Mouse (Mus musculus): ENCODE data around the gene Net1.
"Not testable (repeated sequence)": the region's sequence is repeated elsewhere in the genome, so short reads cannot be mapped to it uniquely, and the experiment has no call there.

Gene Net1

DNA sequence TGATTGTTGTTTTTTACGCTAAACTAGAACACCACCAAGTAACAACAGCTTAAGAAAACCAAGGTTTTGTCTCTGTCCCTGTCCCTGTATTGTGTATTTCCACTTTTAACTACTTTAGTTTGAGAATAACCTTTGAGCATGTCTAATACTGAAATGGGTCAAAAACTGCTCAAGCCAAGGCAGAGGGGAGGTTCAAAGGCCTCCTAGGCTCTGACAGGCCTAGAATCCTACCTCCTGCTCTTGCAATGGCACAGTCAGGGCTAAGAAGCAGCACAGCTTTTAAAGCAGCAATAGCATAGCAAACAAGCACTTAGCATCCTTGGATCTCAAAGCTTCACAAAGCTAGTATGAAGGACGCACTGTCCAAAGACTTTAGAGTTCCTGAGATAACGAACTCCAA is 28.9 kb downstream of the Net1 start:
- DNase-seq: no peak

GRCm38 (mm10) chr13:3886663-3887062 is 31.4 kb downstream of the Net1 start:
- DNase-seq: no peak

GRCm38 (mm10) chr13:3877679-3878220 is 40.3 kb downstream of the Net1 start:
- DNase-seq: no peak

- DNase-seq: no peak
Measured at GRCm38 (mm10) chr13:3877185-3877584, 40.8 kb downstream of the Net1 start.

GRCm38 (mm10) chr13:3876448-3876847 is 41.6 kb downstream of the Net1 start:
- no peak for DNase-seq

DNA sequence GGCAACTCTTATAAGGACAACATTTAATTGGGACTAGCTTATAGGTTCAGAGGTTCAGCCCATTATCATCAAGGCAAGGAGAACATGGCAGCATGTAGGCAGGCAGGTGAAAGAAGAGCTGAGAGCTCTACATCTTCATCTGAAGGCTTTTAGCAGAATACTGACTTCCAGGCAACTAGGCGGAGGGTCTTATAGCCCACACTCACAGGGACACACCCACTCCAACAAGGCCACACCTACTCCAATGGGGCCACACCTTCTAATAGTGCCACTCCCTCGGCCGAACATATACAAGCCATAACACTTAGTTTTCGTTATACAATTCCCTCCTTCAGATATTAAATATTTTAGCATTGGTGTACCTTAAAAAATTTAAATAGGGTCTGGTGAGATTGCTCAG is 45.2 kb downstream of the Net1 start:
- DNase-seq: no peak

GRCm38 (mm10) chr13:3869901-3870300 is 48.1 kb downstream of the Net1 start:
- DNase-seq: no peak

GRCm38 (mm10) chr13:3867158-3867557 is 50.9 kb downstream of the Net1 start:
- DNase-seq: no peak

GRCm38 (mm10) chr13:3866355-3867052 is 51.5 kb downstream of the Net1 start:
- no peak for DNase-seq

DNA sequence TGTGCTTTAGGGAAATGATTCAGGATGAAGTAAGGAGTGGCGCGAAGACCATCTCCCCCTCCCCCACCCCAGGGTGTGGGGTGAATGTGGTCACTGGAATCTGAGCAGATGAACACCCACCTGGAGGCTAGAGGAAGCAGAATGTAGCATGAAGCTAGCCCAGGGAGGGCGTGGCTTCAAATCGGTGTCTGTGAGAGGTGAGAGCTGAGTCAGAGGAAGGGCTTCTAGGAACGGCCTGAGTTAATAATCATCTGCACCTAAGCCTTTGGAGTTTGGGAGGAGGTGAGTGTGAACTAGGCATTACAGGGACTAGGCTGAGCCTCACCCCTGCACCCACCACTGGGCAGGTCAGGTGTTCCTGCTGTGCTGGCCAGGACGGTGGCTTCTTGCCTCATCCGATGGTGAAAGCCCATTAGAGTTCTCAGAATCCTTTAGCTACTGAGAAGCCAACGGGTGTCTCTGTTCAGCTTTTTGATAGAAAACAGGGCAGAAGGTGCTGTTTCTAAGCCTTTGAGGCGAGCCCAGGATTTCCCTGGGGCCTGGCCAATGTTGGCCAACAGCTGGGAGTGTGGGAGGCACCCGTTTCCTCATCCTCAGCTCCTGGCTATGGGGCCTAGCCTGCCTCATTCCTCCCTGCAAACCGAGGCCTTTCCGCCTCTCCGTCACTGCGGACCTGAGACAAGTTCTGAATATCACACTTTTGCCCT is 52.2 kb downstream of the Net1 start:
- DNase-seq: no peak

DNA sequence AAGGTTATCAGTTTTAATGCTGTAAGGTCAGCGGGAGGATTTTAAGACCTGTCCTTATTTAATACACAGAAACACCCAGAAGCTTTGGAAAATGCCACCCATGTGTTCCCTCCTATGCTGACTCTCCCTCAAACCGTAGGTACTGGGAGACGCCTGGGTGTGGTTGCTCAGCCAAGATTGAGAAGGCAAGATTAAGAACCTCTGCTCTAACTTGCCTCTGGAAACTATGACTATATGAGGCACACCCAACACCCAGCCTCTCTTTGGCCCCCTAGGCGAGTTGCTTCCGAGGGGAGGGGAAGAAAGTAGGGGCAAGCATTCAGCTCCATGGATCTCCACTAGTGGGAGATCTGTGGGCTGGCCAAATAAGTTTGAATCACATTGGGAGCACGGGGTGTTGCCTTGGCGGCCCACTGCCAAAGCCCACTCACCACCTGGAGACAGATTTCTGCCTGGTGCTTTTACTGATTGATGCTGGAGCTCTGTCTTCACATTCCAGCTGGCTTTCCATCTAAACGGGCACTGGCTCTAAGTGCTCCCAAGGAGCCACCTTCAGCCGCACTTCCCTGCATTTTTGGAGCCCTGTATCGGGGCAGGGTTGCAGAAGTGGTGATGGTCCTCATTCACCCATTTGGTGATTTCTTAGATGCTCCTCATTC is 55.0 kb downstream of the Net1 start:
- no peak for DNase-seq

GRCm38 (mm10) chr13:3862325-3862724 is 55.7 kb downstream of the Net1 start:
- no peak for DNase-seq

DNA sequence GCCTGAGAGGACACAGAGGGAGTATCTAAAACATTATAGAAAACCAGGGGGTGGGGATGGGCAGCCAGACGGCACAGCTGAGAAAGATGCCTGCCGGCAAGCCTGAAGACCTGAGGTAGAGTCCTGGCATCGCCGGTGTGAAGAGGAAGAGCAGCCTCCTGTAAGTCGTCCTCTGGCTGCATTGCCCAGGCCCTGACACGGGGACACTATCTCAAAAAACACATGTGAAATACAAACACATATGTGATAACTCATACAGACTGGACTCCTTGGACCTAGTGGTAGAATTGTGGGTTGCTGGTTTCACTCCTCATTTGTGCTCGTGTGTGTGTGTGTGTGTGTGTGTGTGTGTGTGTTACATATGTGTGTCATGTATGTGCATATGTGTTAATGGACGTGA is 56.8 kb downstream of the Net1 start:
- DNase-seq: no peak

GRCm38 (mm10) chr13:3856252-3856651 is 61.8 kb downstream of the Net1 start:
- no peak for DNase-seq

- no peak for DNase-seq
Measured at GRCm38 (mm10) chr13:3854856-3855255, 63.2 kb downstream of the Net1 start.

DNA sequence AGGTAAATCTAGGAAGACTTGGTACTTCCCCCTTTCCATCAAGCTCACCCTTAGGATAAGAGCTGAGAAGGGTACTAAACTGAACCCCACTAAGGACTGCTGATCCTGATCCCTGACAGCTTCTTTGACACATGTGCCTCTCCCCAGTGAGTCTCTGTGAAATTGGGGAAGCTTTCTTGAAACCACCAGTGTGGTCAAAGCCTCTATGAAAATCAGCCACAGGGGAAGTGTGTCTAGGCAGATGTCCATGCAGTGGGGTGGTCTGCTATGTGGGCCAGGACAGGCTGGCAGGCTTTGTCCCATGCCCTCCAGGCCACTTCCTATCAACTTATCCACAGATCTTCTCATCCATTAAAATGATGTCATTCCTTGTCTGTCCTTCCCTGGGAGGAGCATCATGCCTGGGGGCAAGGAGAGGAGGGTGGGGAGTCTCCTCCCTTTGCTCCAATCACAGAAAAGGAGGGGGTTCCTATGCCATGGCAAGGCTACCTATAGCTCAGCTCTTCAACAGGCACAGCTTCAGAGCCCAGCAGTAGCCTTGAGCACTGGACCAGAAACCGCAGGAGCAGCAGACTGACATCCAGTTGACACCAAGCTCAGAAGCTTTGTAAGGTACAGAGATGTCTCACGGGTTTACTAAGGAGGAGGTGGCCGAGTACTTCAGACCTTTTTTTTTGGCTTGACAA is 64.2 kb downstream of the Net1 start, which contains the start of gene Calm5:
Gene Calm5 (plus strand): TSS at position 526 of the 686 bp plus-strand sequence.
- DNase-seq: not testable (repeated sequence)

DNA sequence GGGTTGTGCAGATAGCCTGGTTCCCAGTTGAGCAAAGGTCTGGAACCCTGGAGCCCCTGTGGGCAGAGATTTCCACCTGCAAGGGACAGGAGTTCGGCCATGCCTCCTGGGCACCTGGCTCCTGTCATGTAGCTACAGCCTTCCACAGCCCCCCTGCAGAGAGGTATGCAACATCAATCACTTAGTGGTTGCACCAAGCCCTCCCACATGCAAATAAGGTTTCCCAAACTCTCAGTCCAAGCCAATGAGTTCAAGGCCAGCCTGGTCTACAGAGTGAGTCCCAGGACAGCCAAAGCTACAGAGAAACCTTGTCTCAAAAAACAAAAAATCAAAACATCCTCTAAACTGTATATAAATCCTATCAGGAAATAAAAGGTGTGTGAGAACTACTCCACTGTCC is 67.7 kb downstream of the Net1 start:
- no peak for DNase-seq

GRCm38 (mm10) chr13:3840662-3841061 is 77.4 kb downstream of the Net1 start:
- not testable (repeated sequence) for DNase-seq

- DNase-seq: not testable (repeated sequence)
Measured at GRCm38 (mm10) chr13:3837312-3837807, 80.7 kb downstream of the Net1 start, which contains the start of gene Calm4. TSS of gene Calm4 (plus strand) at chr13:3837757.

GRCm38 (mm10) chr13:3833644-3834043 is 84.4 kb downstream of the Net1 start:
- DNase-seq: not testable (repeated sequence)

DNA sequence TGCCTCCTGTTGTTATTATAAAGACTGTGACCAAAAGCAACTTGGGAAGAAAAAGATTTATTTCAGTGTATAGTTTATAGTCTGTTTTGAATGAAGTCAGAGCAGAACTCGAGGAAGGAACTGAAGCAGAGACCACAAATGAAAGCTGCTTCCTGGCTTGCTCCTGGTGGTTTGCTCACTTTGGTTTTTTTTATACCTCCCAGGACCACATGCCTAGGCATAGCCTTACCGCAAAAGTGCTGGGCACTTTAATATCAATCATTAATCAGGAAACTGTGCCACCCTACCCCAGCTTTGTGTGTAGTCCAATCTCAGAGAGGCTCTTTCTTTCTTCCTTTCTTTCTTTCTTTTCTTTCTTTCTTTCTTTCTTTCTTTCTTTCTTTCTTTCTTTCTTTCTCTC is 85.6 kb downstream of the Net1 start:
- DNase-seq: no peak
